Mouse (Mus musculus): Measurements from ENCODE around the gene Gusb.

Gusb gene

GRCm38 (mm10) chr5:129974354-129974753, 28.5 kb downstream of the Gusb start:
- DNase-seq (ENCODE audit: low spot score), result no peak

- DNase-seq (ENCODE audit: low spot score), result peak; percentile 46
Observed at GRCm38 (mm10) chr5:129971491-129971890, 31.4 kb downstream of the Gusb start.

GRCm38 (mm10) chr5:129968417-129968816, 34.4 kb downstream of the Gusb start:
- peak; percentile 20 for DNase-seq (ENCODE audit: low spot score)

- DNase-seq (ENCODE audit: low spot score), result no peak
Observed at GRCm38 (mm10) chr5:129966448-129966847, 36.4 kb downstream of the Gusb start.

- DNase-seq (ENCODE audit: low spot score), result no peak
Observed at GRCm38 (mm10) chr5:129963224-129963623, 39.6 kb downstream of the Gusb start.

GRCm38 (mm10) chr5:129955792-129956191, 47.1 kb downstream of the Gusb start:
- no peak for DNase-seq (ENCODE audit: low spot score)

- peak; percentile 35 for DNase-seq (ENCODE audit: low spot score)
Observed at GRCm38 (mm10) chr5:129954473-129955254, 48.2 kb downstream of the Gusb start.

GRCm38 (mm10) chr5:129952143-129952542, 50.7 kb downstream of the Gusb start:
- DNase-seq (ENCODE audit: low spot score), result no peak

GRCm38 (mm10) chr5:129947528-129948033, 55.3 kb downstream of the Gusb start:
- no peak for DNase-seq (ENCODE audit: low spot score)

- DNase-seq (ENCODE audit: low spot score), result no peak
Observed at GRCm38 (mm10) chr5:129943402-129943801, 59.4 kb downstream of the Gusb start.

GRCm38 (mm10) chr5:129942073-129942939, 60.5 kb downstream of the Gusb start:
- DNase-seq (ENCODE audit: low spot score), result peak; percentile 22

- peak; percentile 99 for DNase-seq (ENCODE audit: low spot score)
Observed at GRCm38 (mm10) chr5:129941495-129942045, 61.3 kb downstream of the Gusb start, which contains the start of gene Vkorc1l1. Gene Vkorc1l1 (plus strand): TSS chr5:129941970.

- DNase-seq (ENCODE audit: low spot score), result no peak
Observed at GRCm38 (mm10) chr5:129940736-129941494, 61.9 kb downstream of the Gusb start.

GRCm38 (mm10) chr5:129940281-129940680, 62.6 kb downstream of the Gusb start:
- DNase-seq (ENCODE audit: low spot score), result no peak
